In the genomic region with DNA sequence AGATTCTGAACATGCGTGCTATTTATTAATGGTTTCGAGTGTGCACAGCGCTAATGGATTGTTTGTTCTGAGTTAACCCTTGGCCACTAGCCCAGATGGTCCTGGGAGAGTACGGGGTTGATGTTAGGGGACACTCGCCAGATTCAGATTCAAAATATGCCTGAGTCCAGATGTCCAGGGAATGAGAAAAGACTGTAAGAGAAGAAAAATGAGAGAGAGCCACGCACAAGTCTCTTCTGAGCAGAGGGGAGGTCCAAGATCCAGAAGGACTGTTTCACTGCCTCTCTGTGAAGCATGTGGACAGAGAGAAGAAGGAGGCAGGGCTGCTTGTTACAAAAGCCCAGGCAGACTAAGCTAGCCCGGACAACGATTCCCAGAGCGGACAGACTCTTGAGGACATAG, we compare ENCODE assay signal across 10 mouse cellular contexts. TPM values are rescaled to one million over a fixed set of nuclear protein-coding genes. Genes with fewer than 3 reads are reported as not detected.
DNase-seq lines count a peak whose midpoint lies in the region; ATAC-seq and TF ChIP-seq lines count a peak whose summit lies in the region.
"Had no signal": no experiment of that assay in that cellular context is flagged by ENCODE, and none has a peak within 500 bp of the region (broad histone marks: within the 10 kb centered on the region; RNA-seq: fewer than 3 reads in every experiment).

No protein-coding gene starts in this region.

- no peak for TF ChIP-seq CTCF in embryonic fibroblast, embryonic 13.5 days (IDR thresholded peaks at IDR 0.05; ENCODE audit: borderline replicate concordance, insufficient read depth, low read length)

- no peak overlapping the region for H3K9ac ChIP-seq in forebrain, embryonic 15.5 days (replicated peaks)
- H3K9ac ChIP-seq: neural tube, embryonic 12.5 days had no signal

- intact Hi-C loops in left cerebral cortex, postnatal 36 days (cut with DNase I) = no loop called here

- 0 out of 2 replicates have a peak, but pooled peaks have one; percentile 28 for TF ChIP-seq POLR2A in embryonic fibroblast, embryonic 13.5 days (IDR thresholded peaks at IDR 0.05; ENCODE audit: low read depth, low read length)

- DNase-seq in layer of hippocampus, adult 11-12 months (ENCODE audit: low spot score) = peak; percentile 6
- DNase-seq in layer of hippocampus, postnatal 36 days = no peak
- peak; percentile 35 for DNase-seq in kidney, adult 11 months
- peak; percentile 60 for DNase-seq in lung, postnatal 36 days
- DNase-seq in left cerebral cortex, postnatal 36 days (ENCODE audit: low spot score in 2 of 2) = no peak
- DNase-seq in spleen, adult 18-20 months = no peak

- H3K36me3 ChIP-seq in forebrain, embryonic 15.5 days = no peaks in the 10 kb centered on the region
- H3K36me3 ChIP-seq: G1E; neural tube, embryonic 12.5 days had no signal

- no peak overlapping the region for H3K4me3 ChIP-seq in embryonic fibroblast, embryonic 13.5 days (ENCODE audit: insufficient read depth, low read length)
- H3K4me3 ChIP-seq in forebrain, embryonic 15.5 days = no peak overlapping the region
- H3K4me3 ChIP-seq: neural tube, embryonic 12.5 days had no signal

- H3K27me3 ChIP-seq in forebrain, embryonic 15.5 days = no peaks in the 10 kb centered on the region
- H3K27me3 ChIP-seq: neural tube, embryonic 12.5 days had no signal

- no peak overlapping the region for H3K4me2 ChIP-seq in forebrain, embryonic 15.5 days (replicated peaks)
- H3K4me2 ChIP-seq: neural tube, embryonic 12.5 days had no signal

- H3K9me3 ChIP-seq in forebrain, embryonic 15.5 days = no peaks in the 10 kb centered on the region
- H3K9me3 ChIP-seq: G1E; neural tube, embryonic 12.5 days had no signal

- H3K4me1 ChIP-seq in embryonic fibroblast, embryonic 13.5 days (ENCODE audit: control insufficient read depth, insufficient read depth, low read length) = peaks cover 3% of the 10 kb centered on the region; the same call in 1 of the 2 replicates
- H3K4me1 ChIP-seq in forebrain, embryonic 15.5 days = no peaks in the 10 kb centered on the region
- H3K4me1 ChIP-seq: neural tube, embryonic 12.5 days had no signal

- WGBS in forebrain, embryonic 15.5 days = 68% methylated on average over 9 of the region's 9 CpGs

- peak overlapping the region; percentile 72 for H3K27ac ChIP-seq in embryonic fibroblast, embryonic 13.5 days (ENCODE audit: insufficient read depth, low read length)
- no peak overlapping the region for H3K27ac ChIP-seq in forebrain, embryonic 15.5 days (replicated peaks)
- H3K27ac ChIP-seq: neural tube, embryonic 12.5 days had no signal

- no peak for ATAC-seq in forebrain, embryonic 15.5 days (replicated peaks)

RNA-seq across cellular contexts. Expression of a gene that starts 33.8 kb away (rescaled TPM):
- total RNA-seq in layer of hippocampus, postnatal 36 days (2021) = not detected
- polyA plus RNA-seq in embryonic fibroblast, embryonic 13.5 days (2011; ENCODE audit: insufficient read length, low read depth, missing spikeins) = 43.8 and 104 TPM in 2 replicates
- not detected for total RNA-seq in left cerebral cortex, postnatal 36 days (2021)
- 0.27 and 0.56 TPM in 2 replicates for polyA plus RNA-seq in forebrain, embryonic 15.5 days (2015; fragmentation: Nextera tagmentation; extraction: Ambion mirVana)

Comparison
In these comparisons a context has a peak if more than half of its experiments do, and no peak if none do; other contexts are left out.
1. DNase-seq: peak in layer of hippocampus, adult 11-12 months (single experiment), kidney, adult 11 months (single experiment) and lung, postnatal 36 days (single experiment); none in layer of hippocampus, postnatal 36 days (0 of 2), left cerebral cortex, postnatal 36 days (0 of 2) and spleen, adult 18-20 months (0 of 2).